Mouse (Mus musculus) testis, adult 2 months (tissue): ENCODE data around the gene Tmem135.

Experiments used
- CTCF ChIP-seq: fragments of 200-500 bp; IDR thresholded peaks from 2 replicates; pipeline ENCODE4 v1.5.1; 2012; ENCODE audit warnings: low read depth, mild to moderate bottlenecking, inconsistent platforms, low read length, moderate library complexity; ENCODE audit not compliant: control insufficient read depth, insufficient read depth, insufficient replicate concordance
- POLR2A ChIP-seq: fragments of 200-500 bp; IDR thresholded peaks from 2 replicates; pipeline ENCODE4 v1.6.1; 2012; ENCODE audit warnings: low read depth, mild to moderate bottlenecking, inconsistent platforms, low read length, moderate library complexity; ENCODE audit not compliant: control insufficient read depth

GRCm38 (mm10) chr7:89257871-89258502 lies 146.0 kb downstream of the Tmem135 start:
- TF ChIP-seq CTCF: no peak
- no peak for TF ChIP-seq POLR2A
